Mouse (Mus musculus): ENCODE results near the gene Apopt1.

Apopt1 gene

GRCm38 (mm10) chr12:111713004-111713651 lies at the start of gene Apopt1, which contains the start of gene Bag5:
Gene Apopt1 (plus strand): TSS chr12:111713261.
Gene Bag5 (minus strand): TSS chr12:111713257.
- DNase-seq (ENCODE audit: low spot score in 2 of 2) = peak; percentile 89 to 94

- no peak for DNase-seq (ENCODE audit: low spot score in 2 of 2)
Observed at GRCm38 (mm10) chr12:111664144-111664634, 48.9 kb upstream of the Apopt1 start.

GRCm38 (mm10) chr12:111665041-111665880 lies 47.8 kb upstream of the Apopt1 start:
- DNase-seq (ENCODE audit: low spot score in 2 of 2) = no peak

- DNase-seq (ENCODE audit: low spot score in 2 of 2) = peak; percentile 81 to 87
Observed at GRCm38 (mm10) chr12:111666380-111666779, 46.7 kb upstream of the Apopt1 start.

GRCm38 (mm10) chr12:111667421-111667820 lies 45.6 kb upstream of the Apopt1 start:
- DNase-seq (ENCODE audit: low spot score in 2 of 2) = no peak

DNA sequence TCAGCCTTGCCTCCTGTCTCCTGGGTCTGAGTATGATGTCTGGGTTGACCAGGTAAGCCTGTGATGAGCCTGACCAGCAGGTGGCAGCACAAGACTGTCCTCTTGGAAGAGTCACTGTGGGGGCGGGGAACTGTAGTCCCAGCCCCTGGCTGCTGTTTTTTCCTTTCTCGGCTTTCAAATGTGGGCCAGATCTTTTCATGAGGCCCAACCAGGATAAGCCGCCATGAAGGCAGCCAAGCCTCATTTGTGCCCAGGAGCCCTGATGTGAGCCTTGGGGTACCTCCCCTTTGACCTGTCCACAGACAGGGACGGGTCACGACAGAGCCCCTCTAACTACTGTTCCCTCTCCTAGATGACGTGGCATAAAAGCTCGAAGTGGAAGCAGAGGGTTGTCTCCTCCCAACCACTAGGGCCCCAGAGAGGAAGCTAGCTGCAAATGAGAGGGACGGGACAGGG lies 44.6 kb upstream of the Apopt1 start:
- DNase-seq (ENCODE audit: low spot score in 2 of 2) = peak; percentile 98

DNA sequence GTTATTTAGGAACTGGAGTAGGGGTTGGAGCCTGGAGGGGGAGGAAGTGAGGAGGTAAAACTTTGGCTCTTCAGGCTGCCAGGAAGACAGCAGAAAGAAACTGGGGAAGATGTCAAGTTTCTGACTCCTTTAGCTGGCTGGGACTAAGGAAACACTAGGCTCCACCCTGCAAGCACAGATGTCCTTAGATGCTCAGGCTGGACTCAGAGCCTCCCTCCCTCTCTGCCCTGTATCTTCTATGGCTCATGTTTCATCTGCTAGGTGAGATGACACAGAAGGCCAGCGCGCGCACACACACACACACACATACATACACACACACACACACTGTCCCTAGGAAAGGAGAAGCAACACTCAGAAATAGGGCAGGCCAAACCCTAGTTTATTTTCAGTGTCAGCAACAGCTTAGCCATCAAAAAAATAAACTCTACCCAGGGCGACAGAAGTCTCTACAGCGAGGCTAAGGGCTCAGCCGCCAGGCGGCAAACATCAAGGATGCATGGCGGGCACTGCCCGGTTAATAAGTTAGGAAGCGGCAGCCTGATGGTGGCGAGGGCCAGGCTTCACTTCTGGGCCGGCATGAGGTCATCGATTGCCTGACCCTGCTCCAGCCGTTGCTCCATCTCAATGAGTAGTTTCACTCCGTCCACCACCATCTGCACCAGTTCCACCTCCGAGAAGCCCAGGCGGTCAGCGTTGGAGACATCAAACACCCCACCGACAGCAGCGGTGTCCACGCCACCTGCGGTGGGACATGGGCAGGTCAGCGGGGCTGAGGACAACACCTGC lies 43.9 kb upstream of the Apopt1 start:
- peak in 1 of 2 experiments; percentile 44 for DNase-seq (ENCODE audit: low spot score in 2 of 2)

GRCm38 (mm10) chr12:111669961-111670360 lies 43.1 kb upstream of the Apopt1 start:
- no peak for DNase-seq (ENCODE audit: low spot score in 2 of 2)

DNA sequence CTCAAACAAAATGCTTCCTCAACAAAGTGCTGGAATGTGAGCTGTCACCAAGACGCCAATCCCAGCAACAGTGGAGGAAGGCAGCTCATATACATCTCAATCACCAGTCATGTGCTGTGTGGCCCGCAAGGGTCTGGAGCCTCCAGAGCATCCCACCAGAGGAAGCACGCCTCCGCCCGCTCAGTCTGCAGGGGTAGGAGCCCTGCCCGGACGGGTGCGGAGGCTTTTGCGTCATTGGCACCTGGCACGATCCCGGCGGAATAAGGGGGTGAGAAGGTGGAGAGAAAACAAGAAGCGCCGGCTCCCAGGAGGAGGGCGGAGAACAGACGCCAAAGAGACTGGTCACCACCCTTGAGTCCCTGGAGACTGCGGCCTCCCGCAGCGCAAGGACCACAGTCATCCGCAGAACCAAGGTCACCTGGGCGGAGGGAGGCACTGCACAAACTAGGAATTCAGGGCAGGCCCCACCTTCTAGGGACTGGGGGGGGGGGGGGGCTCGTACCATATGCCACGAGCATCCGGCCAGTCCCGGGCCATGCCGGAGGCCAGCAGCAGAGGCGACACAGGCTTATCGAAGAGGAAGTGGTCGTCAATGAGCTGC lies 42.6 kb upstream of the Apopt1 start:
- peak; percentile 75 to 77 for DNase-seq (ENCODE audit: low spot score in 2 of 2)

GRCm38 (mm10) chr12:111670976-111671375 lies 42.1 kb upstream of the Apopt1 start:
- DNase-seq (ENCODE audit: low spot score in 2 of 2) = no peak

DNA sequence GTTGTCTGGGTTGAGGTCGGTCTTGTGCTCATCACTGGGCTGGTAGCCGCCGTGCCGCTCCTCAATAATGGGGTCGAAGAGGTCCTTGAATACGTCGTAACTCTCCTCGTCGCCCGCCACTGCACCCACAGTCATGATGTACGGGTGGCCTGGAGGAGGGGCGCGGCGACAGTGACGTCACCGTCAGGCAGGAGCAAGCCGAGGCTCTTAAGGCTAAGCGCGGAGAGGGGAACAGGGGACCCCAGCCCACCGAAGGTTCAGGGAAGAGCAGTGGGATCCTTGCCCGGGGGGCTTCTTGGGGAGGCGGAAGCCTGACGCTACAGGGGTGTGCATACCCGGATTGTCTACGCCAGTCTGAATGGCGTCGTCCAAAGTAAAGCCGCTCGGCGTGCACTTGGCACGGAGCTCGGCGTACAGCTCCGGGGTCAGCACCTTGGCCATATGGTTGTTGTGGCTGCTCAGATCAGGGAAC lies 41.6 kb upstream of the Apopt1 start:
- peak; percentile 76 to 85 for DNase-seq (ENCODE audit: low spot score in 2 of 2)

DNA sequence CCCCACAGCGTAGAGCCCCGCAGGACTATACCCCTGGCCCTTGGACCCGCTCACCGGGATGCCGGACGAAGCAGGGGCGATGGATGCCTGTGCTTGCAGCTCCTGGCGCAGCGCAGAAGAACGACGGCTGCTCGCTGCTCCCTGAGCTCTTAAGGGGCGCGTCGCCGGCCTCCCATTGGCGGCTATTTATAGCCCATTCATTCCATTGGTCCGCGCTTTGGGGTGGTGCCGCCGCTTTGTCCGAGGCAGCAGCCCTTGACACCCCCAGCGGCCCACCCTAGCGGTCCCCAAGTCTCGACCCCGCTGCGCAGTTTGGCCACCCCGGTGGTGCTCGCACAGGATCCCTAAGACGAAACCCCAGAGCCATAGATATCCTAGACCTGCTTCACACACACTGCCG lies 40.9 kb upstream of the Apopt1 start, which contains the start of gene Ckb:
Ckb (minus strand) TSS at position 163 of the 400 bp plus-strand sequence.
- DNase-seq (ENCODE audit: low spot score in 2 of 2) = peak; percentile 91 to 94

- DNase-seq (ENCODE audit: low spot score in 2 of 2) = no peak
Observed at GRCm38 (mm10) chr12:111672581-111672980, 40.5 kb upstream of the Apopt1 start.

GRCm38 (mm10) chr12:111674850-111675486 lies 38.1 kb upstream of the Apopt1 start:
- no peak for DNase-seq (ENCODE audit: low spot score in 2 of 2)

- no peak for DNase-seq (ENCODE audit: low spot score in 2 of 2)
Observed at GRCm38 (mm10) chr12:111675797-111676580, 37.1 kb upstream of the Apopt1 start.

GRCm38 (mm10) chr12:111677421-111677820 lies 35.6 kb upstream of the Apopt1 start:
- no peak for DNase-seq (ENCODE audit: low spot score in 2 of 2)

DNA sequence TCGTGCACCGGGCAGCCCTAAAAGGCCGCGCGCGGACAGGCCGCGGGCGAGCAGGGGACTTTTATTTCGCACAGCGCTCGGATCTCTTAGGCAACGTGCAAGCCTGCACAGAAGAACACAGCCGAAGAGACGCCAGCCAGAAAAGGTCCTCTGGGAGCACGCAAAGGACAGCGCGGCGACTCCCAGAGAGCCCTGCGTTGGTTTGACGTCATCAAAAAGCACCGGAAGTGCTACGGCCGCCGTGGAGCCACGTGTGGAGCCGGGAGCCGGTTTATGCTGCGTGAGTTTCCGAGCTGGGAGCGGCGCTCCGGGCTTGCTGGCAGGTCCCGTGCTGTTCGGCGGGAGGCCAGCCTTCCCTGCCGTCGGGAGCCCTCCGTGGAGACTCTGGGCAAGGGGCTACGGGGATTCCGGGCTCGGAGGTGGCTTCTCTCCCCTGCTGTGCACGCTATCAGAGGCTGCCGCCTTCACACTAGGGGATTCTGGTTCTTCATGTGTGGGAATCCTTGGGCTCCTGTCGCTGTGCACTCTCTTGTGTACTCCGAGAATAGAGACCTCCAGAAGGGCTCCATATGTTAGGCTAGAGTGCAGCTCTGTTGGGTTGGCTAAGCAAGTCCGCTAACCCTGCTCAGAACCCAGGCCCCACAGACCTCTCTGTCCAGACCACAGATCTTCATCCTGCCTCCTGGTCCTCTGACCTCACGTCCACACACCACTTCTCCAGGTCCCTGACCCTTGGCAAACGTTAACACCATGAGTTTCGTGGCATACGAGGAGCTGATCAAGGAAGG lies 35.0 kb upstream of the Apopt1 start, which contains the start of gene Trmt61a:
Trmt61a (plus strand) TSS at position 224 of the 788 bp plus-strand sequence.
- DNase-seq (ENCODE audit: low spot score in 2 of 2) = peak; percentile 87 to 90

GRCm38 (mm10) chr12:111678670-111678933 lies 34.5 kb upstream of the Apopt1 start:
- no peak for DNase-seq (ENCODE audit: low spot score in 2 of 2)

DNA sequence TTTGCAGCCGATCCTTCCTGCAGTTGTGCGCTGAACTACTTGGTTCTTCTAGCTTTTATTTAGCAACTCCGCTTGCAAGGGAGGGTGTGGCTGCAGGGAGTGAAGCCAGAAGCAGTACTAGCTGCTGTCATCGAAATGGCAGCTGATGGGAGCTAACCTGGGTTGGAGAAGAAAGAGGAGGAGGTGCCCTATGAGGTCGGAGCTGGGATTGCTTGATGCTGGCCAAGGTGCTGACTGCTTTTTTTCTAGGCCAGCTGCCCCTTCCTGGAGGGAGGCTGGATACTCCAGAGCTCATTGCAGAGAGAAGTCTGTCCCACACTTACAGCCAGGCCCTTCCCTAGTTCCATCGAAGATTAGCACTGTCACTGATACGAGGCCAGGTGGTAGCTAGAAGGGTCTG lies 34.1 kb upstream of the Apopt1 start:
- no peak for DNase-seq (ENCODE audit: low spot score in 2 of 2)
